Mouse (Mus musculus) bone marrow macrophage, adult 2 months (primary cell): ENCODE measurements around the gene Dcpp2.
"Not testable (repeated sequence)": the region's sequence is repeated elsewhere in the genome, so short reads cannot be mapped to it uniquely, and the experiment has no call there.

Experiments
- CTCF ChIP-seq: IDR thresholded peaks from 2 replicates; pipeline ENCODE4 v1.5.1; 2012; ENCODE audit warnings: low read depth, mild to moderate bottlenecking, low read length, moderate library complexity
- POLR2A ChIP-seq: IDR thresholded peaks from 2 replicates; pipeline ENCODE4 v1.6.1; 2012; ENCODE audit warnings: mild to moderate bottlenecking, low read depth, low read length, borderline replicate concordance

- TF ChIP-seq CTCF, POLR2A: not testable (repeated sequence)
These were observed at the start of gene Dcpp2, which contains the start of gene Dcpp1 for GRCm38 (mm10) chr17:23880576-23880975.
